Mouse (Mus musculus) kidney, embryonic 16.5 days (tissue): ENCODE results near the gene Rpl37. TPM values are rescaled to one million over a fixed set of nuclear protein-coding genes. Genes with fewer than 3 reads are reported as not detected.

Experiments
- ATAC-seq: fragments of 200-750 bp; cut with Nextera tagmentation; 2 replicates; pipeline ENCODE4 v1.8.0; 2017; ENCODE audit warnings: moderate TSS enrichment; ENCODE audit not compliant: low FRiP score, low TSS enrichment
- H3K27ac ChIP-seq: fragments of 300-500 bp; sonication (generic); 2 replicates; pipeline ENCODE4 v1.5.1; 2014; ENCODE audit warnings: low read length
- H3K27me3 ChIP-seq: fragments of 300-500 bp; sonication (generic); 2 replicates; pipeline ENCODE4 v1.6.1; 2014; ENCODE audit warnings: low read length, control low read depth, mixed read lengths; ENCODE audit not compliant: insufficient read depth
- H3K36me3 ChIP-seq: fragments of 300-500 bp; sonication (generic); 2 replicates; pipeline ENCODE4 v1.6.1; 2014; ENCODE audit warnings: low read length, control low read depth, mixed read lengths; ENCODE audit not compliant: insufficient read depth
- H3K4me1 ChIP-seq: fragments of 300-500 bp; sonication (generic); 2 replicates; pipeline ENCODE4 v1.6.1; 2014; ENCODE audit warnings: low read length, control low read depth, mixed read lengths; ENCODE audit not compliant: insufficient read depth
- H3K4me2 ChIP-seq: fragments of 300-500 bp; sonication (generic); replicated peaks from 2 replicates; pipeline ENCODE4 v1.6.1; 2014; ENCODE audit warnings: low read depth, low read length
- H3K4me3 ChIP-seq: fragments of 300-500 bp; sonication (generic); 2 replicates; pipeline ENCODE4 v1.5.1; 2014; ENCODE audit warnings: mild to moderate bottlenecking, low read length
- H3K9ac ChIP-seq: fragments of 300-500 bp; sonication (generic); replicated peaks from 2 replicates; pipeline ENCODE4 v1.6.1; 2014; ENCODE audit warnings: low read length
- H3K9me3 ChIP-seq: fragments of 300-500 bp; sonication (generic); 2 replicates; pipeline ENCODE4 v1.6.1; 2016; ENCODE audit warnings: low read length, control low read depth
- WGBS: fragments of 180-500 bp; shearing (Covaris S2); extraction: QIAGEN DNeasy Blood & Tissue Kit; methylation state at CpG from one replicate; pipeline ENCODE4 v1.1.7; 2014; 5-methylcytosine and 5-hydroxymethylcytosine counted together
- polyA plus RNA-seq: library from polyadenylated mRNA; unstranded; fragments of >200 nt; fragmentation: Nextera tagmentation; extraction: Ambion mirVana; gene quantifications from 2 replicates; pipeline ENCODE4 v1.2.1, GENCODE M21; 2015

Gene Rpl37
- polyA plus RNA-seq, 1 experiment from 2014 or later: 416 TPM

- 39% methylated on average over 4 of the region's 4 CpGs for WGBS
- no peak overlapping the region for H3K9ac ChIP-seq
Measured at GRCm38 (mm10) chr15:5149187-5149586, 32.7 kb downstream of the Rpl37 start.

GRCm38 (mm10) chr15:5152171-5152570 lies 35.7 kb downstream of the Rpl37 start:
- H3K4me1 ChIP-seq: peaks cover 29% of the 10 kb centered on the region
- no peak overlapping the region for H3K4me2 ChIP-seq
- ATAC-seq: no peak
- no peak overlapping the region for H3K9ac ChIP-seq
- no peak overlapping the region for H3K27ac ChIP-seq
- 0 out of 2 replicates have a peak, but pooled peaks cover 4% of the 10 kb centered on the region for H3K36me3 ChIP-seq
- H3K9me3 ChIP-seq: no peaks in the 10 kb centered on the region
- no peaks in the 10 kb centered on the region for H3K27me3 ChIP-seq
- WGBS: 93% methylated on average over 6 of the region's 6 CpGs
- H3K4me3 ChIP-seq: no peak overlapping the region

More at GRCm38 (mm10) chr15:5149187-5149586, 32.7 kb downstream of the Rpl37 start:
- Histone ChIP-seq H3K4me3 (no peak overlapping the region), H3K27me3 (no peaks in the 10 kb centered on the region), H3K4me1 (peaks cover 31% of the 10 kb centered on the region), H3K36me3 (0 out of 2 replicates have a peak, but pooled peaks cover 4% of the 10 kb centered on the region), H3K9me3 (no peaks in the 10 kb centered on the region), H3K4me2 (no peak overlapping the region), H3K27ac (no peak overlapping the region)
- ATAC-seq: no peak

DNA sequence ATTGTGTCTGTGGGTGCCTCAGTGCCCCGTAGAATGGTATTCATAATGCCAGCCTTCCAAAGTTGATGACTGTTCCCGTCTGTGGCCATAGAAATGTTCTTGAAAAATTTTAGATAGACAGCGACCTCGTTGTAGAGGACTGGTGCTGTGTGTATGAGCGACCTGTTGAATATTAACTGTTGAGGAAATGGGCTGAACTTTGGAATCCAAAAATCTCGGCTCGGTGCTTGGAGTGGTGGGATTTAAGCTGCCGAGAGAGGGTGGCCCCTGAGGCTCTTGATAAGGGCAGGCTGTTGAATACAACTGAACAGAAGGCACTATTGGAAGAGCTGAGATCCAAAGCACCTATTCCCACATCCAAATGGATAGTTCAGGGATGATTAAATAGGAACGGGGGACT lies 38.2 kb downstream of the Rpl37 start:
- Histone ChIP-seq H3K36me3 (0 out of 2 replicates have a peak, but pooled peaks cover 4% of the 10 kb centered on the region), H3K4me1 (peaks cover 21% of the 10 kb centered on the region), H3K4me3 (no peak overlapping the region), H3K9me3 (no peaks in the 10 kb centered on the region), H3K9ac (no peak overlapping the region), H3K4me2 (no peak overlapping the region), H3K27ac (no peak overlapping the region), H3K27me3 (no peaks in the 10 kb centered on the region)
- 0 out of 2 replicates have a peak, but pooled peaks have one; percentile 1 for ATAC-seq
- WGBS: 59% methylated on average over 9 of the region's 9 CpGs

GRCm38 (mm10) chr15:5155093-5155492 lies 38.6 kb downstream of the Rpl37 start:
- no peaks in the 10 kb centered on the region for H3K27me3 ChIP-seq
- WGBS: 62% methylated on average over 5 of the region's 5 CpGs
- H3K27ac ChIP-seq: no peak overlapping the region
- H3K4me2 ChIP-seq: no peak overlapping the region
- 0 out of 2 replicates have a peak, but pooled peaks cover 4% of the 10 kb centered on the region for H3K36me3 ChIP-seq
- ATAC-seq: peak; percentile 15; the same call in 1 of the 2 replicates
- no peak overlapping the region for H3K4me3 ChIP-seq
- H3K9ac ChIP-seq: no peak overlapping the region
- peaks cover 21% of the 10 kb centered on the region for H3K4me1 ChIP-seq
- no peaks in the 10 kb centered on the region for H3K9me3 ChIP-seq

GRCm38 (mm10) chr15:5156355-5156754 lies 39.9 kb downstream of the Rpl37 start:
- Histone ChIP-seq H3K9ac (no peak overlapping the region), H3K4me2 (no peak overlapping the region), H3K27me3 (no peaks in the 10 kb centered on the region), H3K27ac (no peak overlapping the region), H3K4me1 (peaks cover 21% of the 10 kb centered on the region), H3K36me3 (0 out of 2 replicates have a peak, but pooled peaks cover 4% of the 10 kb centered on the region), H3K4me3 (no peak overlapping the region), H3K9me3 (no peaks in the 10 kb centered on the region)
- WGBS: 90% methylated on average over 4 of the region's 4 CpGs
- ATAC-seq: no peak

GRCm38 (mm10) chr15:5157386-5157785 lies 40.9 kb downstream of the Rpl37 start:
- H3K4me2 ChIP-seq: no peak overlapping the region
- 0 out of 2 replicates have a peak, but pooled peaks cover 4% of the 10 kb centered on the region for H3K36me3 ChIP-seq
- ATAC-seq: no peak
- H3K4me1 ChIP-seq: peaks cover 21% of the 10 kb centered on the region
- H3K4me3 ChIP-seq: no peak overlapping the region
- no peaks in the 10 kb centered on the region for H3K27me3 ChIP-seq
- 68% methylated on average over 1 of the region's 1 CpGs for WGBS
- no peaks in the 10 kb centered on the region for H3K9me3 ChIP-seq
- H3K27ac ChIP-seq: no peak overlapping the region
- no peak overlapping the region for H3K9ac ChIP-seq

- peaks cover 9% of the 10 kb centered on the region for H3K36me3 ChIP-seq
- H3K4me1 ChIP-seq: peaks cover 21% of the 10 kb centered on the region
- H3K27me3 ChIP-seq: no peaks in the 10 kb centered on the region
- no peaks in the 10 kb centered on the region for H3K9me3 ChIP-seq
- H3K4me2 ChIP-seq: no peak overlapping the region
- no peak overlapping the region for H3K27ac ChIP-seq
- no peak overlapping the region for H3K4me3 ChIP-seq
- 63% methylated on average over 6 of the region's 6 CpGs for WGBS
- ATAC-seq: 0 out of 2 replicates have a peak, but pooled peaks have one; percentile 36
- no peak overlapping the region for H3K9ac ChIP-seq
Measured at GRCm38 (mm10) chr15:5158827-5159226, 42.4 kb downstream of the Rpl37 start.

GRCm38 (mm10) chr15:5165121-5165773 lies 48.8 kb downstream of the Rpl37 start:
- 76% methylated on average over 12 of the region's 12 CpGs for WGBS
- ATAC-seq: no peak
- no peak overlapping the region for H3K27ac ChIP-seq
- H3K36me3 ChIP-seq: peaks cover 40% of the 10 kb centered on the region
- H3K9ac ChIP-seq: no peak overlapping the region
- H3K4me3 ChIP-seq: no peak overlapping the region
- H3K4me1 ChIP-seq: no peaks in the 10 kb centered on the region
- H3K9me3 ChIP-seq: no peaks in the 10 kb centered on the region
- H3K27me3 ChIP-seq: no peaks in the 10 kb centered on the region
- H3K4me2 ChIP-seq: no peak overlapping the region
